In the genomic region with DNA sequence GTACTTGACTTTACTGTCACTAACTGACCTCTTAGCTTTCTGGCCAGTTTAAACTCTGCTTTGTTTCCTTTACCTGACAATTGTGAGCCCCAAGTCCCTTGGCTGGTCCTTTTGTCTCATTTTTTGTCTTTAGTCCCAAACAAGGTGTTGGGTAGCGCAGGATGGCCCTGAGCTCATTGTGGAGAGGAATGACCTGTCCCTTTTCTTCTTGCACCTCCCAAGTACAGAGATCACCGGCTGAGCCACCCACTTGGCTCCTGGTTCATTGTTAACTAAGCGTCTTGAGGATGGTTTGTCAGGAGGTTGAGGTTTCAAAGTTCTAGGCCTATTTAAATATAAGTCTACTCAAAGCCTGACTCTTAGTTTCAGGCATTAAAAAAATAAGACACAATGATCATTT, we compare ENCODE assay signal across 15 mouse cellular contexts. TPM values are rescaled to one million over a fixed set of nuclear protein-coding genes. Genes with fewer than 3 reads are reported as not detected.
A peak's percentile ranks its signal among the peaks of the same experiment; 100 is the strongest.
DNase-seq lines count a peak whose midpoint lies in the region; ATAC-seq and TF ChIP-seq lines count a peak whose summit lies in the region.
"Had no signal": no experiment of that assay in that cellular context is flagged by ENCODE, and none has a peak within 500 bp of the region (broad histone marks: within the 10 kb centered on the region; RNA-seq: fewer than 3 reads in every experiment).

No protein-coding gene starts in this region.

- H3K27ac ChIP-seq in forebrain, embryonic 10.5 days, result peak overlapping the region; percentile 88
- H3K27ac ChIP-seq in forebrain, postnatal 0 days (ENCODE audit: low read depth, low read length), result no peak overlapping the region
- H3K27ac ChIP-seq in midbrain, embryonic 11.5 days (ENCODE audit: low read depth, low read length), result peak overlapping the region; percentile 94
- no peak overlapping the region for H3K27ac ChIP-seq in midbrain, postnatal 0 days (ENCODE audit: low read depth, low read length)

- no peaks in the 10 kb centered on the region for H3K36me3 ChIP-seq in forebrain, embryonic 10.5 days (replicated peaks)
- H3K36me3 ChIP-seq in forebrain, postnatal 0 days (ENCODE audit: insufficient read depth), result no peaks in the 10 kb centered on the region
- no peaks in the 10 kb centered on the region for H3K36me3 ChIP-seq in midbrain, embryonic 11.5 days (ENCODE audit: control insufficient read depth, insufficient read depth, low read length)
- H3K36me3 ChIP-seq in midbrain, postnatal 0 days (ENCODE audit: insufficient read depth, low read length), result no peaks in the 10 kb centered on the region
- H3K36me3 ChIP-seq: hindbrain, embryonic 15.5 days had no signal

- peaks cover 5% of the 10 kb centered on the region for H3K27me3 ChIP-seq in forebrain, embryonic 10.5 days (ENCODE audit: poor library complexity, severe bottlenecking)
- no peaks in the 10 kb centered on the region for H3K27me3 ChIP-seq in forebrain, postnatal 0 days (ENCODE audit: insufficient read depth, low read length)
- H3K27me3 ChIP-seq in midbrain, embryonic 11.5 days (ENCODE audit: control insufficient read depth, insufficient read depth, low read length), result no peaks in the 10 kb centered on the region
- H3K27me3 ChIP-seq in midbrain, postnatal 0 days (ENCODE audit: insufficient read depth, low read length), result no peaks in the 10 kb centered on the region
- H3K27me3 ChIP-seq: hindbrain, embryonic 15.5 days had no signal

- DNase-seq in forebrain, embryonic 10.5 days (ENCODE audit: extremely low spot score, low spot score), result no peak
- no peak for DNase-seq in forebrain, postnatal 0 days
- no peak for DNase-seq in midbrain, embryonic 11.5 days (ENCODE audit: low spot score, missing footprints)
- no peak for DNase-seq in midbrain, postnatal 0 days (ENCODE audit: low spot score)
- DNase-seq in kidney, postnatal 36 days, result peak; percentile 71 to 85
- peak; percentile 70 for DNase-seq in yolk sac, embryonic 10.5 days (ENCODE audit: low spot score)
- DNase-seq in ovary, postnatal 10 days (ENCODE audit: low spot score), result no peak
- DNase-seq in thymus, postnatal 14 days, result no peak
- DNase-seq: cerebellum, adult 11 months; layer of hippocampus, adult 9-11 months; lung, postnatal 14 days; thymus, adult 18-20 months had no signal

- no peak for ATAC-seq in forebrain, postnatal 0 days
- no peak for ATAC-seq in midbrain, embryonic 11.5 days (ENCODE audit: low FRiP score)
- no peak for ATAC-seq in midbrain, postnatal 0 days (ENCODE audit: low FRiP score)

- H3K4me2 ChIP-seq in forebrain, postnatal 0 days (ENCODE audit: low read depth), result no peak overlapping the region
- H3K4me2 ChIP-seq in midbrain, embryonic 11.5 days, result peak overlapping the region; percentile 41
- no peak overlapping the region for H3K4me2 ChIP-seq in midbrain, postnatal 0 days (ENCODE audit: low read depth, low read length, poor library complexity, severe bottlenecking)

- H3K4me1 ChIP-seq in forebrain, embryonic 10.5 days, result peaks cover 46% of the 10 kb centered on the region
- peaks cover 11% of the 10 kb centered on the region; the same call in 1 of the 2 replicates for H3K4me1 ChIP-seq in forebrain, postnatal 0 days (ENCODE audit: insufficient read depth)
- peaks cover 29% of the 10 kb centered on the region for H3K4me1 ChIP-seq in midbrain, embryonic 11.5 days (ENCODE audit: control insufficient read depth, insufficient read depth, low read length)
- H3K4me1 ChIP-seq in midbrain, postnatal 0 days (ENCODE audit: insufficient read depth, low read length), result peaks cover 4% of the 10 kb centered on the region; the same call in 1 of the 2 replicates

- no peak overlapping the region for H3K4me3 ChIP-seq in forebrain, embryonic 10.5 days
- no peak overlapping the region for H3K4me3 ChIP-seq in forebrain, postnatal 0 days (ENCODE audit: low read depth, low read length)
- no peak overlapping the region for H3K4me3 ChIP-seq in midbrain, embryonic 11.5 days (ENCODE audit: low read depth, low read length)
- no peak overlapping the region for H3K4me3 ChIP-seq in midbrain, postnatal 0 days (ENCODE audit: low read depth, low read length)

- no peak overlapping the region for H3K9ac ChIP-seq in forebrain, postnatal 0 days
- peak overlapping the region; percentile 56; the same call in 1 of the 2 replicates for H3K9ac ChIP-seq in midbrain, embryonic 11.5 days (ENCODE audit: low read length)
- H3K9ac ChIP-seq in midbrain, postnatal 0 days (replicated peaks; ENCODE audit: low read length, poor library complexity, severe bottlenecking), result no peak overlapping the region
- H3K9ac ChIP-seq: hindbrain, embryonic 15.5 days had no signal

- WGBS in forebrain, embryonic 10.5 days, result 69% methylated on average over 3 of the region's 3 CpGs
- WGBS in forebrain, postnatal 0 days, result 81% methylated on average over 3 of the region's 3 CpGs
- 54% methylated on average over 3 of the region's 3 CpGs for WGBS in midbrain, embryonic 11.5 days
- WGBS in midbrain, postnatal 0 days, result 86% methylated on average over 3 of the region's 3 CpGs

- TF ChIP-seq CTCF in forebrain, postnatal 0 days (IDR thresholded peaks at IDR 0.05; ENCODE audit: low read depth), result no peak
- no peak for TF ChIP-seq CTCF in midbrain, postnatal 0 days (IDR thresholded peaks at IDR 0.05)

- no peaks in the 10 kb centered on the region for H3K9me3 ChIP-seq in forebrain, embryonic 10.5 days
- no peaks in the 10 kb centered on the region for H3K9me3 ChIP-seq in forebrain, postnatal 0 days (ENCODE audit: low read length)
- no peaks in the 10 kb centered on the region for H3K9me3 ChIP-seq in midbrain, embryonic 11.5 days (ENCODE audit: control insufficient read depth, low read length)
- H3K9me3 ChIP-seq in midbrain, postnatal 0 days (ENCODE audit: low read length), result no peaks in the 10 kb centered on the region
- H3K9me3 ChIP-seq: hindbrain, embryonic 15.5 days had no signal

RNA-seq across cellular contexts. Expression of a gene that starts 3.4 kb away (rescaled TPM):
- polyA plus RNA-seq in forebrain, embryonic 10.5 days (2016; fragmentation: Nextera tagmentation; extraction: Ambion mirVana), result 0.11 TPM in 1 of 2 replicates, not detected in the other
- total RNA-seq in forebrain, postnatal 0 days (2014; rRNA removed), result not detected in 2 replicates
- 0.44 TPM in 1 of 2 replicates, not detected in the other for polyA plus RNA-seq in forebrain, postnatal 0 days (2015; fragmentation: Nextera tagmentation; extraction: Ambion mirVana)
- polyA plus RNA-seq in midbrain, embryonic 11.5 days (2014; fragmentation: Nextera tagmentation; extraction: Ambion mirVana), result 0.29 and 0.39 TPM in 2 replicates
- 0.27 TPM in 1 of 2 replicates, not detected in the other for total RNA-seq in midbrain, postnatal 0 days (2014; rRNA removed)
- 0.32 and 0.43 TPM in 2 replicates for polyA plus RNA-seq in midbrain, postnatal 0 days (2015; fragmentation: Nextera tagmentation; extraction: Ambion mirVana)
- total RNA-seq: granulocyte monocyte progenitor cell, adult 5-6 weeks had no signal
- polyA plus RNA-seq: limb, embryonic 11.5 days had no signal

RNA-seq across cellular contexts. Expression of a gene that starts 43.6 kb away (rescaled TPM):
- polyA plus RNA-seq in forebrain, embryonic 10.5 days (2016; fragmentation: Nextera tagmentation; extraction: Ambion mirVana), result 42.6 and 44.9 TPM in 2 replicates
- 4.7 and 8.2 TPM in 2 replicates for total RNA-seq in forebrain, postnatal 0 days (2014; rRNA removed)
- polyA plus RNA-seq in forebrain, postnatal 0 days (2015; fragmentation: Nextera tagmentation; extraction: Ambion mirVana), result 9.9 and 12.4 TPM in 2 replicates
- 49.6 and 52.4 TPM in 2 replicates for polyA plus RNA-seq in midbrain, embryonic 11.5 days (2014; fragmentation: Nextera tagmentation; extraction: Ambion mirVana)
- 5.9 and 9.0 TPM in 2 replicates for total RNA-seq in midbrain, postnatal 0 days (2014; rRNA removed)
- polyA plus RNA-seq in midbrain, postnatal 0 days (2015; fragmentation: Nextera tagmentation; extraction: Ambion mirVana), result 11.6 and 13.8 TPM in 2 replicates

RNA-seq across cellular contexts. Expression of a gene that starts 43.7 kb away (rescaled TPM):
- polyA plus RNA-seq in forebrain, embryonic 10.5 days (2016; fragmentation: Nextera tagmentation; extraction: Ambion mirVana), result 50.8 and 53.2 TPM in 2 replicates
- 32.7 and 34.2 TPM in 2 replicates for total RNA-seq in forebrain, postnatal 0 days (2014; rRNA removed)
- polyA plus RNA-seq in forebrain, postnatal 0 days (2015; fragmentation: Nextera tagmentation; extraction: Ambion mirVana), result 24.5 and 25.2 TPM in 2 replicates
- polyA plus RNA-seq in midbrain, embryonic 11.5 days (2014; fragmentation: Nextera tagmentation; extraction: Ambion mirVana), result 59.3 and 64.1 TPM in 2 replicates
- total RNA-seq in midbrain, postnatal 0 days (2014; rRNA removed), result 23.2 and 24.1 TPM in 2 replicates
- 20.3 and 20.7 TPM in 2 replicates for polyA plus RNA-seq in midbrain, postnatal 0 days (2015; fragmentation: Nextera tagmentation; extraction: Ambion mirVana)

Comparison
In these comparisons a context has a peak if more than half of its experiments do, and no peak if none do; other contexts are left out.
1. H3K27ac ChIP-seq: peak in forebrain, embryonic 10.5 days (single experiment) and midbrain, embryonic 11.5 days (single experiment); none in forebrain, postnatal 0 days (single experiment) and midbrain, postnatal 0 days (single experiment).
2. DNase-seq: peak in kidney, postnatal 36 days (2 of 2) and yolk sac, embryonic 10.5 days (single experiment); none in forebrain, embryonic 10.5 days (single experiment), forebrain, postnatal 0 days (single experiment), midbrain, embryonic 11.5 days (single experiment), midbrain, postnatal 0 days (single experiment), ovary, postnatal 10 days (single experiment) and thymus, postnatal 14 days (single experiment).